In genomic region chr14:121990897-121991296, GRCm38 (mm10) we compare ENCODE assay signal across 40 mouse cellular contexts. TPM values are rescaled to one million over a fixed set of nuclear protein-coding genes. Genes with fewer than 3 reads are reported as not detected.
"Had no signal": no experiment of that assay in that cellular context is flagged by ENCODE, and none has a peak within 500 bp of the region (broad histone marks: within the 10 kb centered on the region; RNA-seq: fewer than 3 reads in every experiment).

No protein-coding gene starts in this region.

- ATAC-seq: intestine, embryonic 16.5 days had no signal

- H3K4me1 ChIP-seq: hindbrain, embryonic 10.5 days; hindbrain, embryonic 12.5 days had no signal

- H3K9me3 ChIP-seq: hindbrain, embryonic 10.5 days; hindbrain, embryonic 12.5 days; kidney, embryonic 15.5 days; limb, embryonic 13.5 days; limb, embryonic 15.5 days; liver, embryonic 13.5 days had no signal

- H3K4me2 ChIP-seq: heart, embryonic 11.5 days; hindbrain, embryonic 12.5 days; hindbrain, embryonic 14.5 days; kidney, embryonic 15.5 days; limb, embryonic 13.5 days; limb, embryonic 15.5 days; liver, embryonic 13.5 days had no signal

- H3K27ac ChIP-seq: gastrocnemius, adult 2 months; heart, adult 2 months; hindbrain, embryonic 10.5 days; hindbrain, embryonic 12.5 days; hindbrain, embryonic 14.5 days; kidney, embryonic 15.5 days; kidney, postnatal 0 days; limb, embryonic 13.5 days; limb, embryonic 15.5 days; liver, embryonic 13.5 days had no signal

- DNase-seq: gastrocnemius, adult 2 months; gastrocnemius, postnatal 10 days; gastrocnemius, postnatal 25 days; heart, adult 2 months; heart, postnatal 10 days; heart, postnatal 4 days; kidney, adult 11 months; kidney, adult 2 months; kidney, adult 9 months; kidney, postnatal 14 days; kidney, postnatal 36 days; layer of hippocampus, adult 9-11 months; layer of hippocampus, postnatal 36 days; left cerebral cortex, postnatal 4 days; liver, embryonic 13.5 days had no signal

- H3K27me3 ChIP-seq: hindbrain, embryonic 12.5 days; kidney, embryonic 15.5 days; limb, embryonic 13.5 days; limb, embryonic 15.5 days; liver, embryonic 13.5 days had no signal

- H3K9ac ChIP-seq: hindbrain, embryonic 12.5 days; hindbrain, embryonic 14.5 days; kidney, embryonic 15.5 days; limb, embryonic 13.5 days; limb, embryonic 15.5 days; liver, embryonic 13.5 days had no signal

- H3K4me3 ChIP-seq: gastrocnemius, adult 2 months; heart, adult 2 months; hindbrain, embryonic 10.5 days; hindbrain, embryonic 12.5 days; kidney, embryonic 15.5 days; limb, embryonic 13.5 days; limb, embryonic 15.5 days; liver, embryonic 13.5 days had no signal

RNA-seq across cellular contexts. Expression of gene Timm8a2, which starts 43.6 kb away (rescaled TPM):
- total RNA-seq: gastrocnemius, adult 2 months; gastrocnemius, postnatal 10 days; gastrocnemius, postnatal 25 days; gastrocnemius, postnatal 4 days; granulocyte monocyte progenitor cell, adult 5-6 weeks; heart, adult 2 months; heart, postnatal 10 days; heart, postnatal 25 days; heart, postnatal 4 days; layer of hippocampus, adult 18-20 months; layer of hippocampus, adult 8-10 months; layer of hippocampus, postnatal 14 days; left cerebral cortex, adult 18-20 months; left cerebral cortex, postnatal 25 days; liver, adult 2 months had no signal
- polyA plus RNA-seq: frontal cortex, adult 2 months; heart, adult 2 months; heart, embryonic 11.5 days; heart, embryonic 14.5 days; heart, embryonic 16.5 days; hindbrain, embryonic 10.5 days; hindbrain, embryonic 12.5 days; hindbrain, embryonic 14.5 days; hindbrain, embryonic 16.5 days; intestine, embryonic 14.5 days; intestine, embryonic 16.5 days; kidney, adult 2 months; kidney, embryonic 15.5 days; kidney, postnatal 0 days; large intestine, adult 2 months; limb, embryonic 11.5 days; limb, embryonic 13.5 days; limb, embryonic 15.5 days; liver, adult 2 months; liver, embryonic 13.5 days had no signal
